8 mouse cellular contexts compared by ENCODE assay signal in the genomic region with DNA sequence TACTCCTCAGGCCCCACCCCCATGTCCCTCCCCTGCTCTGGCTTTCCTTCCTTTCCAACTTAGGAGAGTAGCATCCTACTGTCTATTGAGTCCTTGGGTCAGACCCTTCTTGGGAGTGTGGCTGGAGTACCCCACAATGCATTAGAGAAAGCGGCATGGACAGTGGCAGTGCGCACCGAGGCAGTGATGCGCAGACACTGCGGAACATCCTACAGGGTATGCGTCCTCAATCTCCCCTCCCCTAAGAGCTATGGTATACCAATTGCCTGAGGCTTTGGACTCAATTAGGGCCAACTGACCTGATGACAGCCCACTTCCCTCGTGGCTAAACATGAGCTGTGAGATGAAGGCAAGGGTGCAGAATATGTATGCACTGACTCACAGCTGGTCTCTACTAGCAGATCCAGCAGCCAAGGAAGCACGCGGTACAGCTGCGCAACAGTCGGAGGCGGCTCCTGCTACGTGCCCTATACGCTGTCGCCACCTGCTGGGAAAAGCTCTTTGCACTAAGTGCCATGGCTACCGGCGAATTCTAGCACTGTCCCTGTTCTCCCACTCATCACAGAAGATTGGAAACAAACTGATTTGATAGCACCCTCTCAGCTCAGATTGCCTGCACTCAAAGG. TPM values are rescaled to one million over a fixed set of nuclear protein-coding genes. Genes with fewer than 3 reads are reported as not detected.
A peak's percentile ranks its signal among the peaks of the same experiment; 100 is the strongest.
DNase-seq lines count a peak whose midpoint lies in the region; ATAC-seq and TF ChIP-seq lines count a peak whose summit lies in the region.
"Had no signal": no experiment of that assay in that cellular context is flagged by ENCODE, and none has a peak within 500 bp of the region (broad histone marks: within the 10 kb centered on the region; RNA-seq: fewer than 3 reads in every experiment).

No protein-coding gene starts in this region.

- H3K4me1 ChIP-seq in hindbrain, embryonic 15.5 days (replicated peaks), result no peaks in the 10 kb centered on the region; the same call in 1 of the 2 replicates
- peaks cover 9% of the 10 kb centered on the region for H3K4me1 ChIP-seq in testis, adult 2 months (ENCODE audit: control insufficient read depth, insufficient read depth, low read length)

- H3K4me3 ChIP-seq in gastrocnemius, adult 2 months, result no peak overlapping the region; the same call in 1 of the 2 replicates
- no peak overlapping the region for H3K4me3 ChIP-seq in hindbrain, embryonic 15.5 days
- peak overlapping the region; percentile 77 for H3K4me3 ChIP-seq in testis, adult 2 months (ENCODE audit: control insufficient read depth, low read depth, low read length)

- ATAC-seq in hindbrain, embryonic 15.5 days (ENCODE audit: low FRiP score, low read depth), result peak; percentile 35; the same call in 1 of the 2 replicates
- peak; percentile 77 for ATAC-seq in megakaryocyte-erythroid progenitor cell, adult 5-6 weeks (replicated peaks; ENCODE audit: low FRiP score, low TSS enrichment, poor library complexity, severe bottlenecking)

- intact Hi-C loops in gastrocnemius, adult 2 months (cut with DNase I), result loop anchor here (1.0 to 5.0 kb wide), 2 partner anchors 18 to 48 kb away; no protein-coding TSS in a partner anchor
- intact Hi-C loops in left cerebral cortex, postnatal 36 days (cut with DNase I), result loop anchor here (2.0 to 5.0 kb wide), 2 partner anchors 20 to 48 kb away; no protein-coding TSS in a partner anchor

- no peak for TF ChIP-seq CTCF in gastrocnemius, adult 2 months (IDR thresholded peaks at IDR 0.05)
- TF ChIP-seq CTCF in testis, adult 2 months (IDR thresholded peaks at IDR 0.05; ENCODE audit: control insufficient read depth, insufficient read depth, insufficient replicate concordance, low read depth, low read length), result peak; percentile 60; the same call in 1 of the 2 replicates

- H3K27ac ChIP-seq in gastrocnemius, adult 2 months, result peak overlapping the region; percentile 72
- no peak overlapping the region for H3K27ac ChIP-seq in hindbrain, embryonic 15.5 days (replicated peaks)
- H3K27ac ChIP-seq in testis, adult 2 months (ENCODE audit: control insufficient read depth, insufficient read depth, low read depth, low read length), result peak overlapping the region; percentile 54; the same call in 1 of the 2 replicates

- peak; percentile 26; the same call in 1 of the 2 replicates for TF ChIP-seq POLR2A in testis, adult 2 months (IDR thresholded peaks at IDR 0.05; ENCODE audit: control insufficient read depth, low read depth, low read length)

- no peak overlapping the region for H3K4me2 ChIP-seq in hindbrain, embryonic 15.5 days

- no peak overlapping the region for H3K9ac ChIP-seq in hindbrain, embryonic 15.5 days

- peaks cover 29% of the 10 kb centered on the region for H3K36me3 ChIP-seq in hindbrain, embryonic 15.5 days
- H3K36me3 ChIP-seq in testis, adult 2 months (ENCODE audit: control insufficient read depth, insufficient read depth, low read length), result no peaks in the 10 kb centered on the region

- H3K27me3 ChIP-seq in hindbrain, embryonic 15.5 days, result no peaks in the 10 kb centered on the region
- H3K27me3 ChIP-seq in testis, adult 2 months (ENCODE audit: control insufficient read depth, insufficient read depth, low read length), result no peaks in the 10 kb centered on the region

- peak; percentile 86 for DNase-seq in ES-CJ7 (ENCODE audit: low read depth, low spot score)
- peak; percentile 77 to 84 for DNase-seq in adrenal gland, postnatal 36 days
- DNase-seq in gastrocnemius, adult 2 months, result peak; percentile 73
- DNase-seq in left cerebral cortex, postnatal 36 days (ENCODE audit: low spot score in 2 of 2), result peak; percentile 50 to 66

- 39% methylated on average over 17 of the region's 17 CpGs for WGBS in hindbrain, embryonic 15.5 days

- H3K9me3 ChIP-seq in hindbrain, embryonic 15.5 days, result no peaks in the 10 kb centered on the region

RNA-seq across cellular contexts. Expression of a gene that starts 2.2 kb away (rescaled TPM):
- under 1 TPM in 1 of 2 experiments, not detected in 1; 0.43 TPM for total RNA-seq in adrenal gland, postnatal 36 days (2021)
- not detected for total RNA-seq in gastrocnemius, adult 2 months (2021)
- not detected in 2 replicates for polyA plus RNA-seq in hindbrain, embryonic 15.5 days (2015; fragmentation: Nextera tagmentation; extraction: Ambion mirVana)
- total RNA-seq in left cerebral cortex, postnatal 36 days (2021), result under 1 TPM in 1 of 2 experiments, not detected in 1; 0.75 TPM
- not detected in 2 replicates for total RNA-seq in megakaryocyte-erythroid progenitor cell, adult 5-6 weeks (2014; fragmentation: Nextera tagmentation)
- total RNA-seq in megakaryocyte-erythroid progenitor cell, adult 5-6 weeks (2017), result not detected in 2 replicates
- polyA plus RNA-seq in testis, adult 2 months (2012; rRNA removed), result 0.16 TPM in 1 of 2 replicates, not detected in the other
- total RNA-seq: gastrocnemius, postnatal 36 days had no signal

RNA-seq across cellular contexts. Expression of a gene that starts 12.4 kb away (rescaled TPM):
- total RNA-seq in adrenal gland, postnatal 36 days (2021), result 10 to 100 TPM; 21.9 to 34.6 TPM
- total RNA-seq in gastrocnemius, adult 2 months (2021), result 10 to 100 TPM; 10.4 to 15.3 TPM
- polyA plus RNA-seq in hindbrain, embryonic 15.5 days (2015; fragmentation: Nextera tagmentation; extraction: Ambion mirVana), result 17.4 and 20.0 TPM in 2 replicates
- 10 to 100 TPM; 11.3 to 14.7 TPM for total RNA-seq in left cerebral cortex, postnatal 36 days (2021)
- total RNA-seq in megakaryocyte-erythroid progenitor cell, adult 5-6 weeks (2014; fragmentation: Nextera tagmentation), result not detected in 2 replicates
- total RNA-seq in megakaryocyte-erythroid progenitor cell, adult 5-6 weeks (2017), result not detected in 2 replicates
- polyA plus RNA-seq in testis, adult 2 months (2012; rRNA removed), result 5.0 and 5.5 TPM in 2 replicates

RNA-seq across cellular contexts. Expression of a gene that starts 21.1 kb away (rescaled TPM):
- 1 to 10 TPM; 5.8 to 7.0 TPM for total RNA-seq in adrenal gland, postnatal 36 days (2021)
- total RNA-seq in gastrocnemius, adult 2 months (2021), result 1 to 10 TPM; 6.9 to 7.6 TPM
- polyA plus RNA-seq in hindbrain, embryonic 15.5 days (2015; fragmentation: Nextera tagmentation; extraction: Ambion mirVana), result 38.5 and 46.8 TPM in 2 replicates
- total RNA-seq in left cerebral cortex, postnatal 36 days (2021), result 10 to 100 TPM; 64.9 to 75.5 TPM
- total RNA-seq in megakaryocyte-erythroid progenitor cell, adult 5-6 weeks (2014; fragmentation: Nextera tagmentation), result 8.2 and 9.0 TPM in 2 replicates
- total RNA-seq in megakaryocyte-erythroid progenitor cell, adult 5-6 weeks (2017), result 3.4 and 4.5 TPM in 2 replicates
- 577 and 632 TPM in 2 replicates for polyA plus RNA-seq in testis, adult 2 months (2012; rRNA removed)

RNA-seq across cellular contexts. Expression of a gene that starts 34.7 kb away (rescaled TPM):
- 10 to 100 TPM; 24.7 to 25.6 TPM for total RNA-seq in adrenal gland, postnatal 36 days (2021)
- 1 to 10 TPM; 2.7 to 2.8 TPM for total RNA-seq in gastrocnemius, adult 2 months (2021)
- polyA plus RNA-seq in hindbrain, embryonic 15.5 days (2015; fragmentation: Nextera tagmentation; extraction: Ambion mirVana), result 56.8 and 64.9 TPM in 2 replicates
- 10 to 100 TPM; 32.7 to 36.0 TPM for total RNA-seq in left cerebral cortex, postnatal 36 days (2021)
- 55.6 and 78.0 TPM in 2 replicates for total RNA-seq in megakaryocyte-erythroid progenitor cell, adult 5-6 weeks (2014; fragmentation: Nextera tagmentation)
- 20.5 and 23.7 TPM in 2 replicates for total RNA-seq in megakaryocyte-erythroid progenitor cell, adult 5-6 weeks (2017)
- 25.7 and 28.2 TPM in 2 replicates for polyA plus RNA-seq in testis, adult 2 months (2012; rRNA removed)

RNA-seq across cellular contexts. Expression of a gene that starts 39.2 kb away (rescaled TPM):
- not detected for total RNA-seq in adrenal gland, postnatal 36 days (2021)
- total RNA-seq in gastrocnemius, adult 2 months (2021), result not detected
- polyA plus RNA-seq in hindbrain, embryonic 15.5 days (2015; fragmentation: Nextera tagmentation; extraction: Ambion mirVana), result not detected in 2 replicates
- total RNA-seq in left cerebral cortex, postnatal 36 days (2021), result not detected
- not detected in 2 replicates for total RNA-seq in megakaryocyte-erythroid progenitor cell, adult 5-6 weeks (2014; fragmentation: Nextera tagmentation)
- not detected in 2 replicates for total RNA-seq in megakaryocyte-erythroid progenitor cell, adult 5-6 weeks (2017)
- 409 and 417 TPM in 2 replicates for polyA plus RNA-seq in testis, adult 2 months (2012; rRNA removed)
- total RNA-seq: gastrocnemius, postnatal 36 days had no signal

Comparison
In these comparisons a context has a peak if more than half of its experiments do, and no peak if none do; other contexts are left out.
1. RNA of a gene that starts 12.4 kb away (total RNA-seq): 21.9 to 34.6 TPM in adrenal gland, postnatal 36 days, 10.4 to 15.3 TPM in gastrocnemius, adult 2 months and 11.3 to 14.7 TPM in left cerebral cortex, postnatal 36 days; not detected in megakaryocyte-erythroid progenitor cell, adult 5-6 weeks; every median in the first group is over 10 times any median in the second.
2. RNA of a gene that starts 21.1 kb away (total RNA-seq): 64.9 to 75.5 TPM in left cerebral cortex, postnatal 36 days; 3.4 to 9.0 TPM in megakaryocyte-erythroid progenitor cell, adult 5-6 weeks, 6.9 to 7.6 TPM in gastrocnemius, adult 2 months and 5.8 to 7.0 TPM in adrenal gland, postnatal 36 days; every median in the first group is over 4 times any median in the second.
3. Peak in every context shown above with its lines, with median percentiles within 50 percentile points of each other: DNase-seq.